Mouse (Mus musculus) granulocyte monocyte progenitor cell, adult 5-6 weeks (primary cell): ENCODE measurements at regions not wholly inside any gene's neighbourhood (a gene's known extent, or its start where the extent isn't known, plus 50 kb on each side); places are given as distances from the start of the nearest gene placed in this dataset.
"Not testable (repeated sequence)": the region's sequence is repeated elsewhere in the genome, so short reads cannot be mapped to it uniquely, and the experiment has no call there.

Experiments used
- ATAC-seq: replicated peaks from 2 replicates; pipeline ENCODE4 v1.8.0; 2016; ENCODE audit warnings: mild to moderate bottlenecking, moderate TSS enrichment, inconsistent platforms; ENCODE audit not compliant: poor library complexity, severe bottlenecking

DNA sequence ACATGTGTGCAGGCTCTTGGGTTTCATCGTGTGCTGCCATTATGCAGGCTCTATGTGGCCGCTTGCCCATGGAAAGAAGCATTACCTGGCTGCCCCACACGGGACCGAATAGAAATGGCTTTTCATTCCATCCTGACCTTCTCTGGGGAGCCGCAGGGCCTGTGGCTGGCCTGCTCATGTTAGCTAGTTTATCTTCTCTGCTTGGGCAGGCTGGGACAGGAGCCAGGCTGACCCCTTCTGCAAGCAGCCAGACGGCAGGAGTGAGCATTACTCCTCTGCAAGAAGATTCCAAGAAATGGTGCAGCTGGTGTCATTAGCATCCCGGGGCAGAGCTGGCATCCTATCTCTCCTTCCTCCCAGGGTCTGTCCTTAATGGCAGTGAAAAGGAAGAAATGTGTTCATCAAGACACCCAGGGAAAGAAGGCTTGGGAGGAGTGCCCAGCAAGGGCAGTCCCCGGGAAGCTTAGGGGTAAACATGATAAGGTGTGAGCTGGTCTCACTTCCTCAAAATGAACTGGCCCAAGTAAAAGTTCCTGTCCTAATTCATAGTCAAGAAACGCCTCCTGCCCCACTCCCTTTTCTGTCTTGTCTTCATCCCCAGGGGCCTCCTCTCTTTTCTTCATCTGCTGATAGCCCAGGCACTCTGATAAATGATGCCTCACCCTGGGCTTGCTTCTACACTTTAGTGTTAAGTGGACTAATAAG lies 178.9 kb upstream of the Myt1l start:
- no peak for ATAC-seq

DNA sequence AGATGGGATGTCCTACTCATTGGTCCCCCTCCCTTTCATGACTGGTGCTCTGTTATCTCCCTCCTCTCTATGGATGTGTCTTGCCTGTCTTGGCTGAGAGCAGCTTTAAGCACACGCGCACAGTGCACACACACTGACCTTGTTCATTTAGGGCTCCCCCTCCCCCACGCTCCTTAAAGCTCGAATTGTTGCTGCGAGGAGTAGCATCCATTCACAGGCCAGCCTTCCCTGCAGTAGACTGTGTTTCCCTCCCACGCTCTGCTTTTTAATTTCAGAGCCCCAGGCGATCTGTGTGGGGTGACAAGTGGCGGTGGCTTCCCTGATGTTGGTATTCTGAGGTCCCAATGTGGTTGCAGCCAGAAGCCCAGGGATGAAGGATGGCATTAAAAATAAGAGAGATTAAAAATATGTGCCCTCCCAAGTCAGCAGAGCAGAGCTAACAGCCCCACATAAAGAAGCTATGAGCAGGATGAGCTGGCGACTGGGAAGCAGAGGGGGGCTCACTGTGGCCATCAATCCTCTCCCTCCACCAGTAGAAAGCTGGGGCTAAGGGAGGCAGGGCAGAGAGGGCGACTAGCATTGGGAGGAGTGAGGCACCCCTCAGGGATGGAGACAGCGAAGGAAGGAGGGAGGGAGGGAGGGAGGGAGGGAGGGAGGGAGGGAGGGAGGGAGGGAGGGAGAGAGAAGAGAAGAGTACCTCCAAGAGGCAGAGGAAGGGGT lies 174.2 kb upstream of the Myt1l start:
- ATAC-seq: no peak

DNA sequence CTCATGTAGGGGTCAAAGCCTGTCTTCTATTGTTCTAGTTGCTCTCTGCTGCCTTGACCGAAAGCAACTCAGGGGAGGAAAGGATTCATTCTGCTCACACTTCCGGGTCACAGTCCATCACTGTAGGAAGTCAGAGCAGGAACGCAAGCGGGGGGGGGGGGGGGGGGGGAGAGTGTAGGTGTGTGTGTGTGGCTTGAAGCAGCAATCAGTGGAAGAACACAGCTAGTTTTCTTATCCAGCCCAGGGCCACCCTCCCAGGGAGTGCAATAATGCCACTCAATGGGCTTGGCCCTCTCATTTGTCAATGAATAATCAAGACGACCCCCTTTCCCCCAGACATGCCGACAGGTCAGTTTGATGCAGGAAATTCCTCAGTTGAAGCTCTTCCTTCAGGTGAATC lies 173.4 kb upstream of the Myt1l start:
- no peak for ATAC-seq

DNA sequence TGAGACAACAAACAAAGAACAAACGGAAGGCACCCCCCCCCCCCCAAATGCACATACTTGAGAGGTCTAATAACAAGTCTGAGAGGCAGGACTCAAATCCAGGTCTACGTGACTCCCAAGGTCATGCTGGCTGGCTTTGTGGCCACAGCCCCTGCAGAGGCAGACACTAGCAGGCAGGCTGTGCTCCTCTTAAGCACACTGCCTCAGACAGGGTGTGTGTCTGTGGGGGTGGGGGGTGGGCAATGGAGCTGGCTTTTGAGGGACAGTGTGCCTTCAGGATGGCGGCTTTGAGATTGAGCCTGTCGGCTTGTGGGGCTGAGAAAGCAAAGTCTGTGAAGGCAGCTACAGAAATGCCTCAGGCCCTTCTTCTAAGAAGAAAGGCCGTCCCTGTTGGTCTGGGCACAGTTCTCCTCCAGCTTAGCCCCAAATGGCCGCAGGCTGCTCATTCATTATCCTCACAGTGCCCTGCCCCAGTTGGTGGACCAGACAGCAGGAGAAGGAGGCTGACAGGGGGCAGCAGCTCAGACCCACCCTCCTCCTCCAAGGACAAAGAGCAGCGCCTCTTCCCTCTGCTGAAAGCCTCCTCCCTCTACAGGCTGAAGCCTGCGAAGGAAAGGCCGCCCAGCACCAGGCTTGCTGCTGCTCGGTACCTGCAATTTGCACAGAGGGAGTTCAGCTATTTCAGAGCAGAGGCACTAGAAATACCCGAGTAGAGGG lies 171.3 kb upstream of the Myt1l start:
- no peak for ATAC-seq

DNA sequence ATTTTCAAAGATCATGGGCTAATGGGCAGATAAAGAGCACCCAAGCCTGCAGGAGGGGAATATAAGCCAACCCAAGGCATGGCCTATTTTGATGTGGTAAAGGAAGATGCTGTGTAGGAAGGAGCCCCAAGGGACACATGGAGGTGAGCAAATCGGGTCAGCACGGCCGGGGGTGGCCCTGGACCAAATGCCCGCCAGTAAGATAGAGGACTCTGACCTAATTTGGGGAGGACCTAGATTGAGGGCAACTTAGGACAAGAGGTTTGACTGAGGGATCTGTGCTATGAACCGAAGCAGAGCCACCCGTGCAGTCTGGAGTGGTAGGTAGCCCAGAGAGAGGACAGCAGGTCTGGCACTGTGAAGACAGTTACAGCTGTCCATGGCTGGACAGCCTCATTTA lies 166.9 kb upstream of the Myt1l start:
- ATAC-seq: no peak

DNA sequence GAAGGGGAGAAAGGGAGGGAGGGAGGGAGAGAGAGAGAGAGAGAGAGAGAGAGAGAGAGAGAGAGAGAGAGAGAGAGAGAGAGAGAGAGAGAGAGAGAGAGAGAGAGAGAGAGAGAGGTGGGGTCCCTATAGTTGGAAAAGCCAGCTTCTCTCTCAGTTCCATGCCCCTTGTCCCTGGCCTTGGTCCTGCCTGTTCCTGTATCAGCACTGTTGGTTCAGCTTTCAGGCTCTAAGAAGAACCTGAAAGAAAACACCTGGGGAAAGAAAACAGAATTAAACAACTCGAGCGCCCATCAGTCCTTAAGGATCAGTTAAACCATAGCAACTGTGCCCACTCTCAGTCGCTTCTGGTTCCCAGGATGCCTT lies 160.5 kb upstream of the Myt1l start:
- not testable (repeated sequence) for ATAC-seq

DNA sequence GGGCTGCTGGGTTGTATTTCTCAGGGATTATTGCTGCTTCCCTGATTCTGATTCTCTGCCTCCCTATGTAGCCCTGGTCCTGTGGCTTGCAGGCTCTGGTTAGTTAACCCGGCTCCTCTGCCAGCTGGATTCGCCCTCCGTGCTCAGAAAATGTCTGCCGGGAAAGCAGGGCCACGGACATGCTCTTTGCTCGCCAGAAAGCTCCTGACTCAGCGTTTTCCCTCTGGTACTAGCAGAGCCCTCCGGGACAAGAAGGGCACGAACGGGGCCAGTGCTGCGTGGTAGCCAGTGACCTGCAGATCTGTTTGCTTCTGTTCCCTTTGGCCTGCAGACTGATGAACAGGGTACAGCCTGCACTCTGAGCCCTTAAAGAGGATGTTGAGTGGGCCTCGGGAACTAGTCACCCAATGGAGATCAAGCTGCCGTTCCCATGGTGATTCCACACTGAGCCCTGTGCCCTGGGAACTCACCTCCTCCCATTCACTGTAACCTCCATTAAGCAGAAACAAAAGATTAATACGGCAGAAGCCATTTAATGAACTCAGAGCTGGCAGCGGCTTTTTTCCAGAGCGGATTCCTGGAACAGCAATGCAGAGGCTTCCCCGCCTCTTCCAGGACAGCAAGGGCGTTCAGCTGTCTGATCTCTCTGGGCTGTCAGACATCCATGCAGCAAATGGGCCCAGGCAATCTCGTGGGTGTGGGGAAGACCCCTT lies 159.9 kb upstream of the Myt1l start:
- no peak for ATAC-seq

DNA sequence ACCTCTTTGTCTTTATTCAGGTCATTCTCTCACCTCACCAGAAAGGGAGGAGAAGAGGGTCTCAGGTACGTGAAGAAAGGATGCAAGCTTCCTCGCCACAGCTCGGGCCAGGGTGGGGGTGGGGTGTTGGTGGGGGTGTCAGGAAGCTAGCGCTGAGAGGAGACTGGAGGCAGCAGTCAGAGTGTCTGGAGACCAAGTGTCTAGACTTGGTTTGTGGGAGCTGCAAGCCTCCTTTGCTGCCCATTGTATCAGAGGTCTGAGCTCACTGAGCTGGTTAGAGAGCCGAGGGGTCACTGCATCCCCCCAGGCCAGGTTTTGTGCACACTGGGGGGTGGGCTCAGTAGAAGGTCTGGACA lies 159.4 kb upstream of the Myt1l start:
- no peak for ATAC-seq

DNA sequence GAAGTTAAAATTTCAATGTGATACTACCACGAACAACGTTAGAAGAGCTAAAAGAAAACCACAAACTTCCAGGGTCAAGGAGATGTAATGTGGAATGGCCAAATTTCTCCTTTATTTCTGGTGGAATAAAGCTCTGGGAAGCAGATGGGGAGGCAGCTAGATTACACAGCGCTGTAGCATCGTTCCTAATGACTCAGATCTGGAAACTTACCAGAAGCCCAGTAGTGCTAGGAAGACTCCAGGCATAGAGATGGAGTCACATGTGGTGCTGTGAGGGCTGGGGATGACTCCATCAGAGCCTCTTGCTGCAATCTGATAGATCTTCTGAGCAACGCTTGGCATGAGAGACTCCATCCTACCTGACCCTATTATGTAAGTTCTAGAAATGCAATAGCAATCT lies 136.4 kb upstream of the Myt1l start:
- no peak for ATAC-seq

DNA sequence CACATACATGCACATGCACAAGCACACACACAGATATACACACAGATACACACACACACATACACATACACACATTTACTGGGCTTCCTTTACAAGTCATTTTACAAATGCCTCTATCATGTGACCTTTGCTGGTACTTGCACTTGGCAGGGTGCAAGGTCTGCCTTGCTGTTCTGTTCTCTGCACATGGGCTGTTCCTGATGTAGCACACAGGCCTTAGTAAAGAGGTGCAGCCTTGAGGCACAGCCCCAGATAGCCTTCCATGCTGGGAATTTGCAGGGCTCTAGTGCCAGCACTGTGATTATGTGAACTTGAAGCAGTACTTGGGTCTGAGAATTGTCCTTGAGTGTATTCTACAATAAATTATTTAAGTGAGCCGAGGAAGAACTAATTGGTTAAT lies 133.9 kb upstream of the Myt1l start:
- no peak for ATAC-seq

DNA sequence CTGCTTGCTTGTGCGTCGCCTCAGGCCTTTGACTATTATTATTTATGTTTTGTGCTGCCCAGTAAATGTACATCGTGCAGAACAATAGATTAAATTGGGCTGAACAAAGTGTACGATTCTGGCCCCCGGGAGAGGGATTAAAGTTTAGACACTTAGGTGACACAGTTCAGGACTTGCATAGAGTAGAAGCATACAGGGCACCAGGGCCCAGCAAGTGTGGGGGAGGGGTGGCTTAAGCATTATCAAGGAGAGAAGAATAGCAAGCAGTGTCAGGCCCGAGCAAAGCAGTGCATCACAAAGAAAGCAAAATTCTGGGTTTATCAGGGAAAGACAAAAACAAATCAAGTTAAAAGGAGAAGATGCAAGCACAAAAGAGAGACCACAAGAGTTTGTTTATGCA lies 133.3 kb upstream of the Myt1l start:
- no peak for ATAC-seq

DNA sequence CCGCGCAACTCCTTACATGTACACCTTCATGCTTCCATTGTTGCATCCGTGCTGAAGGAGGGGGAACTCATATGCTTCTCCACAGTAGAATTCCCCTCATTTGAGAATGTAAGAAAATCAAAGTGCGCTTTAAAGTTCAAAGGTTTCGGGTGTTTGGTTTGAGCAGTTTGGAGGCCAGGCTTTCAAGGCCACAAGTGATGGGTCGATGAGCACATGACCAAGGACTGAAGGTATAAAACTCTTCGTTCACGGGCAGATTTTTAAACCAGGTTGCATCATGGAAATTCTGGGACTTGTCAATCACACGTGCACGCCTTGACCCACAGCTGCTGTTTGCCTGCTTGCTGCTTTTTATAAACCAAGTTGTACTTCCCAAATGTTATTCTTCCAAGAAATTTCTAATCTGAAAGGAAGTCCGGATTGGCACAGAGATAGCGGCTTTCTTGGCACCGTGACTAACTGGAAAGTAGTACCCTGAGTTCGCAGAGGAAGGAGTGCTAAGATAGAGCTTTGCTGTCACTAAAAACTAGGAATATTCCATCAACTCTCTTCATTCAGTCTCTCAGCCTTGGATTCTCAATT lies 132.7 kb upstream of the Myt1l start:
- ATAC-seq: no peak

DNA sequence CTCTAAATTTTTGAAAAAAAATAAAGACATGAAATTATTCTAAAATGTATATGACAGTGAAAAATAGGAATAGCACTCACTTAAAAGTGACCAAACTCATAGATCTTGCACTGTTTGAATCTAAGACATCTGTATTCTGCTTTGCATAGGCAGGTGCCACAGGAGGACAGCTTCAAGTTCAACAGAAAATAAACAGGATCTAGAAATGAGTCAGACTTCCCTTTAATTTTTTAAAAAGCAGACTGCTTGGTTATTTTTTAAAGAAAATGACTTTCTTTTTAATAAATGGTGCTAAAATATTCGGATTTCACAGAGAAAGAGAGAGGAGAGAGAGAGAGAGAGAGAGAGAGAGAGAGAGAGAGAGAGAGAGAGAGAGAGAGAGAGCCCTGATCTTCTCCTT lies 123.8 kb upstream of the Myt1l start:
- ATAC-seq: no peak

DNA sequence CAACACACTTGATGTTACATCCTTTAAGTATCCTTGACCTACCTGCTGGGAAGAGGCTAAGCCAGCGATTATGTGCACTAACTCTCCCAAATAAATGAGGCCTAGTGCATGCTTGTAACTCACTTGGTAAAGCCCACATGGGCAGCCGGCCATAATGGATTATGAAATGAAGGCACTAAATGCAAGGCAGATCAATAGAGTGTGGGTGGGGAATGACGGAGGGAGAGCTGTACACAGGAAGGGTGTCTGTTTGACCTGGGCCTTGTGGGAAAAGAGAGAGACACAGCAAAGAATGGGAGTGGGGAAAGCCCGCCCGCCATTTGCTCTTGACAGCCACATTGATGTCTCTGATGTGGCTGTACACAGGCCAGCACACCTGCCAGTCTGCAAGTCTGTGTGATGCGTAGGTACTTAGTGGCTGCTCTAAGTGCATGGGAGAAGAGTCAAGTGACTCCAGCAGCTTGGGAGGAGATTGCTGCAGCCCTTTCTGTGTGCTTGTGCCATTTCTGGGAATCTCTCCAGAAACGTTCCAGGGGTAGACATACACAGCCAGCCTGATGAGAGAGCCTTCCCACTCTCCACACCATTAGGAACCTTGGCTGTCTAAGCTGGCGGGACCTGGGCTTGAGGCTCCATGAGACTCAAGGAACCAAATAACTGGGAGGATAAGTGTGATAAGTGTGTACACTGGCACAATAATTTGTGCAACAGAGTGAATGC lies 118.7 kb upstream of the Myt1l start:
- no peak for ATAC-seq

DNA sequence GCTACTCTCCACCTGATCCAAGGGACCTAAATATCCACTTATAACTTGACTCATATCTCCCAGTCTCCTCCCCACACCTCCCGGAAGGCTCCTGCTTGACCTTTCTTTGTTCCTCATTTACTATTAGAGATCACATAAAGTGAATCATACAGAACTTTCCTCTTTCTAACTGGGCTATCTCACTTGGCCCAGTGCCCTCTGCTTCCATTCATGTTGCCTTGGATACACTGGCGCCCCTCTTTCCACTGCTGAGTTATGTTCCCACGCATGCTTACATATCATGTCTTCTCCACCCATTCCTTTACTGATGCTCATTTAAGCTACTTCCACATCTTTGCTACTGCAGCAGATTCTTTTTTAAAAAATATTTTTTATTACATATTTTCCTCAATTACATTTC lies 94.2 kb upstream of the Myt1l start:
- no peak for ATAC-seq

DNA sequence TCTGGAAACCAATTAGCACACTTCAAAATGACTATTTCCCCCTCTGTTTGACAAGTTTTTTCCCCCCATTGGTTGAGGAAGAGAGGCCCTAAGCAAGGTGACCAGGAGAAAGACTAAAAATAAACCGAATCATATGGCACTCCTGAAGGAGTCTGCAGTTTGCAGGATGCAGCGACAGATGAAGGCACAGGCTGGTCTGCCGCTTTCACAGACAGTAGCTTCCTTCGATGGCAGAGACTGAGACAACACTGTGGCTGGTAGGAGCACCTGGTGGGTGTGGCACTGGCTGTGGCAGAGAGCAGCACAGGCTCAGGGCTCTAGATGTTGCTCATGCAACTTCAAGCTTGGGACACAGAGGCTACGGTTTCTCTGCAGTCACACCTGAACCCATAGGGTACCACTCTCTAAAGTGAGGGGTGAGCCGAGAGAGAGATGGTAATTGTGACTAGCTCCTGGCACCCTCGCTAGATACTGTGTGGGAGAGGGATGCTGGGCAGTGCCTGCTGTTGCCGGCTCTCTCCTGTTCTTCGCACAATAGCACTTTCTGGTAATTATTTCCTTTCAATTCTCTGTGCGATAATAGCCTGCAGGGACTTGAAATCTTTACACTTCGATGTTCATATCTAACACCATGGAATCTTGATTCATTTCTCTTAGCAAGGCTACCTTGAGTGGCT lies 88.7 kb upstream of the Myt1l start:
- ATAC-seq: no peak

DNA sequence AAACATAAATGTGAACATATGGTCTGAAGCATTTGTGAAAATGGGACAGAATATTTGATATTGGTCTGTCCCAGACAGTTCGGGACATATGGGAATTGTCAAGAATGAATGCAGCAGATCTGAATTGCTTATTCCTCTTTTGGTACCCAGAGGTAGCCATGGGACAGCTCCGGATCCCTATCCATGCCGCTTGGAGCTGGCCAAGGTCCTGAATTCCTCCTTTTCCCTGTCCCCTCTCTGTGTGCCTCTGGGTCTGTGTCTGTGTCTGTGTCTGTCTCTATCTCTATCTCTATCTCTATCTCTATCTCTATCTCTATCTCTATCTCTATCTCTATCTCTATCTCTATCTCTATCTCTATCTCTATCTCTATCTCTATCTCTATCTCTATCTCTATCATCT lies 63.0 kb upstream of the Myt1l start:
- ATAC-seq: not testable (repeated sequence)
